Mouse (Mus musculus): ENCODE results near the gene Mxi1. TPM values are rescaled to one million over a fixed set of nuclear protein-coding genes. Genes with fewer than 3 reads are reported as not detected.

The Mxi1 gene
- polyA plus RNA-seq, 1 experiment from 2014 or later = 36.3 TPM

DNA sequence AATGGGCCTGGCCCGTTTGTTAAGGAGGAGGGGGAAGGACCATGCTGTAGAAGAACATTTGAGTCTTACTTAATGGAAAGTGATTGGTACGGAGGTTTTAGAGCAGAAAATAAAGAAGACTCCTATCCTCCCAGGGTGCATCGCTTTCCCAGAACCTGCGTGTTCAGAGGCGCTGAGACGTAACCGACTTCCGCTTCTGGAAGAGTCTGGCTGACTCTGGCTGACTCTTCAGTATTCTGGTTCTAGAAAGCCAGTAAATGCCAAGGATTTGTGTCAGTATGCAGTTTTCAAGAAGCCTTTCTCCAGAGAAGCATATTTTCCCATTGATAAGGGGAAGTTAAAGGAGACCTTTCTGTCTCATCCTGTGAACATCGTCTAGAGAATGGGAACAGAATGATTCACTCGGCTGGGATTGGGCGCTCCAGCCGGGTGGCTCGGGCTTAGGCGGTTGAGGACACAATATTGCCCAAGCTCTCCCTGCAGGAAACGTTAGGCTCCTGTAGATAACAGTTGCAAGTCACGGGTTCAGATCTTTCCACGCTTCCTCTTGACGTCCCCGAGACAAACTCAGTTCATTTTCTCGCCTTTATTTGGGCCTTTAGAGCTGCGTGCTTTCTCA, 21.7 kb downstream of the Mxi1 start:
- peaks cover 8% of the 10 kb centered on the region for H3K4me1 ChIP-seq
- peaks cover 36% of the 10 kb centered on the region for H3K36me3 ChIP-seq
- no peak for ATAC-seq (ENCODE audit: low FRiP score, low read depth)

GRCm38 (mm10) chr19:53333730-53334129, 23.4 kb downstream of the Mxi1 start:
- no peak overlapping the region for H3K9ac ChIP-seq
- H3K36me3 ChIP-seq = peaks cover 51% of the 10 kb centered on the region
- peaks cover 6% of the 10 kb centered on the region; the same call in 1 of the 2 replicates for H3K9me3 ChIP-seq
- H3K27ac ChIP-seq = no peak overlapping the region
- 94% methylated on average over 6 of the region's 6 CpGs for WGBS
- ATAC-seq (ENCODE audit: low FRiP score, low read depth) = no peak
- H3K4me1 ChIP-seq = peaks cover 8% of the 10 kb centered on the region
- no peak overlapping the region for H3K4me3 ChIP-seq
- no peaks in the 10 kb centered on the region for H3K27me3 ChIP-seq
- no peak overlapping the region for H3K4me2 ChIP-seq (replicated peaks)

More for the DNA sequence above, 21.7 kb downstream of the Mxi1 start:
- Histone ChIP-seq H3K4me2 (replicated peaks) (no peak overlapping the region), H3K27me3 (no peaks in the 10 kb centered on the region), H3K4me3 (no peak overlapping the region), H3K9ac (no peak overlapping the region), H3K27ac (no peak overlapping the region), H3K9me3 (peaks cover 3% of the 10 kb centered on the region; the same call in 1 of the 2 replicates)
- 93% methylated on average over 21 of the region's 21 CpGs for WGBS

DNA sequence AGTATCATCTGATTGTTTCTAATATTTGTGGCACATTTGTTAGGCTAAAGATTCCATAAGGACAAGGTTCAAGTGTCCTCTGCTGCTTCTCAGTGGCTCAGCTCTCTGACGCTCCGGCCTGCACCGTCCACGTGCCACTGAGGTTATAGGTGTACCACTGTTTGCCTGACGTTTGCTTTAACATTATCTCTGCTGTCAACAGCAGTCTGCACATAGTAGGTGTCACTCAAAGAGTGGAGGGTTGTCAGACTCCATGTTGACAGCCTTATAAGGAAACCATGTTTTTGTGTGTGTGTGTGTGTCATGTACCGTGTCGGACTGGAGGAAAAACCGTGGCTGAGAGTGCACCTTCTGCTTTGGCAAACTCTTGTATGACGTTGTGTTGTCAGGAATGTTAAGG, 24.9 kb downstream of the Mxi1 start:
- Histone ChIP-seq H3K27me3 (no peaks in the 10 kb centered on the region), H3K4me1 (peaks cover 14% of the 10 kb centered on the region), H3K4me2 (replicated peaks) (no peak overlapping the region), H3K9ac (no peak overlapping the region), H3K9me3 (peaks cover 6% of the 10 kb centered on the region; the same call in 1 of the 2 replicates), H3K36me3 (peaks cover 54% of the 10 kb centered on the region), H3K27ac (no peak overlapping the region), H3K4me3 (no peak overlapping the region)
- ATAC-seq (ENCODE audit: low FRiP score, low read depth) = no peak
- 93% methylated on average over 9 of the region's 9 CpGs for WGBS

DNA sequence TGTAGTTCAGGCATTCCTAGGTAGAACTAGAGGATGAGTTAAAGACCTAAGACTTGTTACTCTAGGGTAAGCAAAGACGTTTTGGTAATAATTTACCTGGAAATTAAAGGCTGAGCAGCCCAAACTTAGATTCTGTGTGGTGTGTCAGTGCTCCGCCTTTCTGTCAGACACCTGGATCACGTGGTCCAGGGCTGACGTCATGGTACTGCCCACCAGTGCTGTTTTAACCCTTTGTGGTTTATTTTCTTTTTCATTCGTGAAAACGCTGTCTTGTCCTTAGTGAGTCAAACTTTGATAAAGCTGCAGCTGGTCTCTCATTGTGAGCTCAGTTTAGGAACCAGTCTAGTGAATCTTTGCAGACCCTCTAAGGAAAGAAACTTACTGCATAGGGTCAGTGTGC, 30.1 kb downstream of the Mxi1 start:
- Histone ChIP-seq H3K27me3 (no peaks in the 10 kb centered on the region), H3K9me3 (peaks cover 6% of the 10 kb centered on the region; the same call in 1 of the 2 replicates), H3K36me3 (peaks cover 27% of the 10 kb centered on the region), H3K27ac (no peak overlapping the region), H3K4me2 (replicated peaks) (no peak overlapping the region), H3K9ac (no peak overlapping the region), H3K4me3 (no peak overlapping the region), H3K4me1 (peaks cover 29% of the 10 kb centered on the region)
- no peak for ATAC-seq (ENCODE audit: low FRiP score, low read depth)
- WGBS = 22% methylated on average over 6 of the region's 6 CpGs

GRCm38 (mm10) chr19:53343174-53343881, 33.0 kb downstream of the Mxi1 start:
- Histone ChIP-seq H3K9me3 (no peaks in the 10 kb centered on the region), H3K27me3 (no peaks in the 10 kb centered on the region), H3K27ac (no peak overlapping the region), H3K36me3 (peaks cover 4% of the 10 kb centered on the region), H3K4me3 (no peak overlapping the region), H3K4me2 (replicated peaks) (no peak overlapping the region), H3K4me1 (peaks cover 40% of the 10 kb centered on the region), H3K9ac (no peak overlapping the region)
- no peak for ATAC-seq (ENCODE audit: low FRiP score, low read depth)
- 82% methylated on average over 13 of the region's 13 CpGs for WGBS

DNA sequence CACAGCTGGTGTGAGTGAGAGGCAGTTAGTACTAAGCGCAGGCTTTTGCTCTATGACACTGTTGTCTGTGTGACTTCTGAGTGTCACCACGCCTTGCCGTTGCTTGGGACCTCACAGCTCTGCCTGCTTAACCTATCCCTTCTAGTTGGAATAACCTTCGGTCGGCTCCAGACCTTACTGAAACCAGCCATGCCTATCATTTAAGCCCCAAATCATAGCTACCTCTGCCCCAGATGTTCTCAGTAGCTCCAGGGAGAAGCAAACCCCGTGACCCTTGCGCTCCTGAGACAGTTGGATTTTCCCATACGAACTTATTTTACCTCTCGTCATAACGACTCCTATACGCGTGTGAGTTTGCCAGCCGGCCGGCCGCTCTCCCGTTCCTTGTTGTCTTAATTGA, 33.7 kb downstream of the Mxi1 start:
- Histone ChIP-seq H3K9me3 (no peaks in the 10 kb centered on the region), H3K4me3 (no peak overlapping the region), H3K27me3 (no peaks in the 10 kb centered on the region), H3K9ac (no peak overlapping the region), H3K27ac (no peak overlapping the region; the same call in 1 of the 2 replicates), H3K36me3 (no peaks in the 10 kb centered on the region; the same call in 1 of the 2 replicates), H3K4me1 (peaks cover 41% of the 10 kb centered on the region), H3K4me2 (replicated peaks) (peak overlapping the region; percentile 31)
- WGBS = 66% methylated on average over 16 of the region's 16 CpGs
- ATAC-seq (ENCODE audit: low FRiP score, low read depth) = no peak

GRCm38 (mm10) chr19:53345766-53346165, 35.4 kb downstream of the Mxi1 start:
- Histone ChIP-seq H3K27me3 (no peaks in the 10 kb centered on the region), H3K4me2 (replicated peaks) (no peak overlapping the region), H3K9me3 (no peaks in the 10 kb centered on the region), H3K27ac (no peak overlapping the region), H3K9ac (no peak overlapping the region), H3K4me1 (peaks cover 32% of the 10 kb centered on the region), H3K36me3 (peaks cover 3% of the 10 kb centered on the region; the same call in 1 of the 2 replicates), H3K4me3 (no peak overlapping the region)
- no peak for ATAC-seq (ENCODE audit: low FRiP score, low read depth)
- 39% methylated on average over 14 of the region's 14 CpGs for WGBS

- H3K27me3 ChIP-seq = no peaks in the 10 kb centered on the region
- H3K9me3 ChIP-seq = no peaks in the 10 kb centered on the region
- no peak overlapping the region for H3K4me2 ChIP-seq (replicated peaks)
- peaks cover 19% of the 10 kb centered on the region for H3K36me3 ChIP-seq
- 0 out of 2 replicates have a peak, but pooled peaks cover 8% of the 10 kb centered on the region for H3K4me1 ChIP-seq
- no peak overlapping the region for H3K9ac ChIP-seq
- WGBS = 87% methylated on average over 7 of the region's 7 CpGs
- no peak overlapping the region for H3K4me3 ChIP-seq
- H3K27ac ChIP-seq = no peak overlapping the region
- ATAC-seq (ENCODE audit: low FRiP score, low read depth) = no peak
Observed at GRCm38 (mm10) chr19:53353864-53354263, 43.5 kb downstream of the Mxi1 start.

DNA sequence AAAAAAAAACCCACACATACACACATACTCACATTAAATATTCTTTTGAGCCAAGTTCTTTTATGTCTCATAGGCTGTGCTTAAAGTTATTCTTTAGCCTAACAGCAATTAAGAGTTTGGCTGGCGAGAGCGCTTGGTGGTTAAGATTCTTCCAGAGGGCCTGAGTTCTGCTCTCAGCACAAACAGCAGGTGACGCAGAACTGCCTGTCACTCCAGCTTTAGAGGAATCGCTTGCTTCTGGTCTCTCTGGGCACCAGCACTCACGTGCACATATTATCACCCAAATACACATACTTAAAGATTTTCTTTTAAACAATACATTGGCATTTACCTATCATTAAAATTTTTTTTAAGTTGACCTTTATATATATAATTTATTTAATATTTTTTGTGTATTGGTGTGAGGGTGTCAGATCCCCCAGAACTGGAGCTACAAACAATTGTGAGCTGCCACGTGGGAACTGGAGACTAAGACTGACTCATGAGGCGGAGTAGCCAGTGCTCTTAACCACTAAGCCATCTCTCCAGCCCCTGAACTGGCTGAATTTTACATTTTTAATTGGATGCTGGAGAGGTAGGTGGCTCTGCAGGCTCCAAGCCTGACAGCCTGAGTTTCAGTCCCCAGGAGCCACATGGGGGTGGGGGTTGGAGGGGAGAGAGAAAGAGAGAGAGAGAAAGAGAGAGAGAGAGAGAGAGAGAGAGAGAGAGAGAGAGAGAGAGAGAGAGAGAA, 44.1 kb downstream of the Mxi1 start:
- Histone ChIP-seq H3K36me3 (peaks cover 19% of the 10 kb centered on the region), H3K27ac (no peak overlapping the region), H3K4me3 (no peak overlapping the region), H3K27me3 (no peaks in the 10 kb centered on the region), H3K4me2 (replicated peaks) (no peak overlapping the region), H3K4me1 (peaks cover 13% of the 10 kb centered on the region), H3K9me3 (no peaks in the 10 kb centered on the region), H3K9ac (no peak overlapping the region)
- WGBS = 77% methylated on average over 7 of the region's 7 CpGs
- no peak for ATAC-seq (ENCODE audit: low FRiP score, low read depth)

- Histone ChIP-seq H3K27ac (no peak overlapping the region), H3K9me3 (no peaks in the 10 kb centered on the region), H3K36me3 (peaks cover 18% of the 10 kb centered on the region), H3K4me3 (no peak overlapping the region), H3K9ac (no peak overlapping the region), H3K4me1 (peaks cover 19% of the 10 kb centered on the region), H3K27me3 (no peaks in the 10 kb centered on the region), H3K4me2 (replicated peaks) (no peak overlapping the region)
- WGBS = 82% methylated on average over 16 of the region's 16 CpGs
- no peak for ATAC-seq (ENCODE audit: low FRiP score, low read depth)
Observed at GRCm38 (mm10) chr19:53355065-53355464, 44.7 kb downstream of the Mxi1 start.

DNA sequence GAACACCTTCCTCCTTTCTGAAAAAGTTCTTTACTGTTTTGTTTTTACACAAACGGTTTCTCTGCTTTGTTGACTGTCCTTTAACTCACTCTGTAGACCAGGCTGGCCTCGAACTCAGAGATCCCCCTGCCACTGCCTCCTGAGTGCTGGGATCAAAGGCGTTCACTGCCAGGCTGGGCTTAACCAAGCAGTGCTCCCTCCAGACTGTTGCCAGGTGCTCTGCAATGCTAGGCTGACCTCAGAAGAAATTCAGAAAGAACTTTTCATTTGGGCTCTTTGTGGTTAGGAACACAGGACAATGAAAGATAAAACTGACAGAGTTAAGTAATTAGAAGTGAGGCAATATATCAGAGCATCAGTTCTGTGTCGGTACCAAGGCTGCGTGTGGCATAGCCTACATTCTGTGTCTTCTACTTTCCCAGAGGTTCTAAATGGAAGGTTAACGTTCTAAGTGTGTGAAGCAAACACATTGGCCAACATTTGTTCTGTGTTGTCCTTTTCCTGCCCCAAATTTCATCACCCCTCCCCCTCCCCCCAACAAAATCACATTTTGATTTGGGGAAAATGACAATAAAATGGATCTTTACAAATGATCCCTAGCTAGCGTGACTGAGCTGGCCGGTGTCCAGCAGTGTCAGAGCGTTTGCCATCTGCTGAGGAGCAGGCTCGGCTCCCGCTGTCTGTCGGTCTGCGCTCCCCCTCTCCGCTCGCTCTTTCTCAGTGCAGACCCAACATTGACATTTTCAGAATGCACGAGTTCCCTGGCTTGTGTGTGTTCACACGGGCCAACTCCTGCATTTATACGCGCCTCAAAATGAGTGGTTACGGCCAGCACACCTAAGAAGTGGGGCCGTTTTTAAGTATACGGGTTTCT, 49.1 kb downstream of the Mxi1 start:
- H3K27me3 ChIP-seq = no peaks in the 10 kb centered on the region
- no peaks in the 10 kb centered on the region for H3K9me3 ChIP-seq
- H3K9ac ChIP-seq = no peak overlapping the region; the same call in 1 of the 2 replicates
- peaks cover 3% of the 10 kb centered on the region; the same call in 1 of the 2 replicates for H3K36me3 ChIP-seq
- peak; percentile 52; the same call in 1 of the 2 replicates for ATAC-seq (ENCODE audit: low FRiP score, low read depth)
- no peak overlapping the region for H3K4me3 ChIP-seq
- H3K4me2 ChIP-seq (replicated peaks) = no peak overlapping the region; the same call in 1 of the 2 replicates
- H3K4me1 ChIP-seq = peaks cover 29% of the 10 kb centered on the region
- no peak overlapping the region for H3K27ac ChIP-seq
- 58% methylated on average over 22 of the region's 22 CpGs for WGBS
